Mouse (Mus musculus): Measurements from ENCODE around the gene Nckap5l. TPM values are rescaled to one million over a fixed set of nuclear protein-coding genes. Genes with fewer than 3 reads are reported as not detected.

Nckap5l gene
- total and polyA plus RNA-seq, 2 experiments from 2014 or later = 5.0 to 35.0 TPM

GRCm38 (mm10) chr15:99403159-99403889 lies 54.2 kb downstream of the Nckap5l start:
- Histone ChIP-seq H3K9ac (replicated peaks; ENCODE audit: low read depth, low read length) (no peak overlapping the region), H3K4me2 (ENCODE audit: low read depth, low read length) (no peak overlapping the region), H3K36me3 (replicated peaks; ENCODE audit: control insufficient read depth, insufficient read depth, low read length) (peaks cover 68% of the 10 kb centered on the region), H3K9me3 (replicated peaks; ENCODE audit: control insufficient read depth, low read length) (no peaks in the 10 kb centered on the region), H3K27me3 (ENCODE audit: control insufficient read depth, insufficient read depth, low read length) (no peaks in the 10 kb centered on the region), H3K4me1 (ENCODE audit: control insufficient read depth, insufficient read depth) (peaks cover 16% of the 10 kb centered on the region), H3K27ac (ENCODE audit: low read depth) (no peak overlapping the region), H3K4me3 (ENCODE audit: low read depth, low read length) (no peak overlapping the region)
- WGBS = 81% methylated on average over 12 of the region's 12 CpGs
- DNase-seq (ENCODE audit: low spot score) (no peak), ATAC-seq (ENCODE audit: insufficient read depth, low read depth) (no peak)
- TF ChIP-seq EP300 (IDR thresholded peaks at IDR 0.05; ENCODE audit: low read depth) (no peak), CTCF (IDR thresholded peaks at IDR 0.05; ENCODE audit: low read depth) (no peak)

- peaks cover 35% of the 10 kb centered on the region for H3K4me1 ChIP-seq (ENCODE audit: control insufficient read depth, insufficient read depth)
- TF ChIP-seq EP300 (IDR thresholded peaks at IDR 0.05; ENCODE audit: low read depth) = no peak
- no peak for TF ChIP-seq CTCF (IDR thresholded peaks at IDR 0.05; ENCODE audit: low read depth)
- 78% methylated on average over 6 of the region's 6 CpGs for WGBS
Measured at GRCm38 (mm10) chr15:99400602-99401001, 56.9 kb downstream of the Nckap5l start.

GRCm38 (mm10) chr15:99399503-99400245 lies 57.9 kb downstream of the Nckap5l start:
- Histone ChIP-seq H3K4me3 (ENCODE audit: low read depth, low read length) (no peak overlapping the region), H3K9ac (replicated peaks; ENCODE audit: low read depth, low read length) (no peak overlapping the region), H3K9me3 (replicated peaks; ENCODE audit: control insufficient read depth, low read length) (no peaks in the 10 kb centered on the region), H3K27me3 (ENCODE audit: control insufficient read depth, insufficient read depth, low read length) (no peaks in the 10 kb centered on the region), H3K36me3 (replicated peaks; ENCODE audit: control insufficient read depth, insufficient read depth, low read length) (peaks cover 32% of the 10 kb centered on the region), H3K4me1 (ENCODE audit: control insufficient read depth, insufficient read depth) (peaks cover 41% of the 10 kb centered on the region), H3K27ac (ENCODE audit: low read depth) (no peak overlapping the region), H3K4me2 (ENCODE audit: low read depth, low read length) (no peak overlapping the region)
- WGBS = 49% methylated on average over 15 of the region's 15 CpGs
- ATAC-seq (ENCODE audit: insufficient read depth, low read depth) (no peak), DNase-seq (ENCODE audit: low spot score) (no peak)
- TF ChIP-seq CTCF (IDR thresholded peaks at IDR 0.05; ENCODE audit: low read depth) = no peak
- no peak for TF ChIP-seq EP300 (IDR thresholded peaks at IDR 0.05; ENCODE audit: low read depth)

More at GRCm38 (mm10) chr15:99400602-99401001, 56.9 kb downstream of the Nckap5l start:
- no peaks in the 10 kb centered on the region for H3K27me3 ChIP-seq (ENCODE audit: control insufficient read depth, insufficient read depth, low read length)
- peaks cover 41% of the 10 kb centered on the region for H3K36me3 ChIP-seq (replicated peaks; ENCODE audit: control insufficient read depth, insufficient read depth, low read length)
- H3K9ac ChIP-seq (replicated peaks; ENCODE audit: low read depth, low read length) = no peak overlapping the region
- H3K9me3 ChIP-seq (replicated peaks; ENCODE audit: control insufficient read depth, low read length) = no peaks in the 10 kb centered on the region
- ATAC-seq (ENCODE audit: insufficient read depth, low read depth) (no peak), DNase-seq (ENCODE audit: low spot score) (no peak)
- H3K4me3 ChIP-seq (ENCODE audit: low read depth, low read length) = no peak overlapping the region
- H3K4me2 ChIP-seq (ENCODE audit: low read depth, low read length) = no peak overlapping the region
- no peak overlapping the region for H3K27ac ChIP-seq (ENCODE audit: low read depth)

DNA sequence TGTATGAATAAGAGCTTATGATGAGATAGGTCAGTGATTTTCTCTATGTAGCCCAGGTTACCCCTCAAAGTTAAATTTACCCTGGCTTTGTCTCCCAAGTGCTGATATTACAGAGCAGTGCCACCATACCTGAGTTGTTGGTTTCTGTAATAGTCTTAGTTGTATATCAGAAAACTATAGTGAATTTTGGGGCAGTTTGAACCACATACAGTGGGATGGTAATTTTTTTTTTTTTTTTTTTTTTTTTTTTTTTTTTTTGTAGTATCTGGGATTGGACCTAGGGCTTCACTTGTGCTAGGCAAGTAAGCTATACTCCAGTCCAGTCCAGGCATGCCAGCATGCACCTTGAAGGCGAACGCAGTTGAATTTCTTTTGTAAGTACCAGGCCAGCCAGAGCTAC lies 59.9 kb downstream of the Nckap5l start:
- Histone ChIP-seq H3K4me1 (ENCODE audit: control insufficient read depth, insufficient read depth) (peaks cover 46% of the 10 kb centered on the region), H3K36me3 (replicated peaks; ENCODE audit: control insufficient read depth, insufficient read depth, low read length) (peaks cover 11% of the 10 kb centered on the region), H3K4me3 (ENCODE audit: low read depth, low read length) (no peak overlapping the region), H3K9me3 (replicated peaks; ENCODE audit: control insufficient read depth, low read length) (no peaks in the 10 kb centered on the region), H3K4me2 (ENCODE audit: low read depth, low read length) (no peak overlapping the region), H3K27ac (ENCODE audit: low read depth) (no peak overlapping the region), H3K9ac (replicated peaks; ENCODE audit: low read depth, low read length) (no peak overlapping the region), H3K27me3 (ENCODE audit: control insufficient read depth, insufficient read depth, low read length) (no peaks in the 10 kb centered on the region)
- TF ChIP-seq CTCF (IDR thresholded peaks at IDR 0.05; ENCODE audit: low read depth) (no peak), EP300 (IDR thresholded peaks at IDR 0.05; ENCODE audit: low read depth) (no peak)
- WGBS = 92% methylated on average over 2 of the region's 2 CpGs
- no peak for DNase-seq (ENCODE audit: low spot score)
- no peak for ATAC-seq (ENCODE audit: insufficient read depth, low read depth)

- H3K4me3 ChIP-seq (ENCODE audit: low read depth, low read length) = no peak overlapping the region
- H3K4me2 ChIP-seq (ENCODE audit: low read depth, low read length) = no peak overlapping the region
- TF ChIP-seq EP300 (IDR thresholded peaks at IDR 0.05; ENCODE audit: low read depth) (no peak), CTCF (IDR thresholded peaks at IDR 0.05; ENCODE audit: low read depth) (no peak)
- H3K4me1 ChIP-seq (ENCODE audit: control insufficient read depth, insufficient read depth) = peaks cover 51% of the 10 kb centered on the region
- ATAC-seq (ENCODE audit: insufficient read depth, low read depth) (no peak), DNase-seq (ENCODE audit: low spot score) (no peak)
- WGBS = 46% methylated on average over 4 of the region's 4 CpGs
- H3K27ac ChIP-seq (ENCODE audit: low read depth) = no peak overlapping the region
- peaks cover 4% of the 10 kb centered on the region; the same call in 1 of the 2 replicates for H3K36me3 ChIP-seq (replicated peaks; ENCODE audit: control insufficient read depth, insufficient read depth, low read length)
- no peaks in the 10 kb centered on the region for H3K9me3 ChIP-seq (replicated peaks; ENCODE audit: control insufficient read depth, low read length)
- H3K9ac ChIP-seq (replicated peaks; ENCODE audit: low read depth, low read length) = no peak overlapping the region
- H3K27me3 ChIP-seq (ENCODE audit: control insufficient read depth, insufficient read depth, low read length) = no peaks in the 10 kb centered on the region
Measured at GRCm38 (mm10) chr15:99396875-99397274, 60.7 kb downstream of the Nckap5l start.
